Mouse (Mus musculus) heart, postnatal 0 days (tissue): ENCODE results near the gene Rnf150. TPM values are rescaled to one million over a fixed set of nuclear protein-coding genes. Genes with fewer than 3 reads are reported as not detected.
A peak's percentile ranks its signal among the peaks of the same experiment; 100 is the strongest.

Experiments used
- ATAC-seq: fragments of 200-750 bp; cut with Nextera tagmentation; 2 replicates; pipeline ENCODE4 v1.8.0; 2017; ENCODE audit warnings: low read depth, moderate number of reproducible peaks, moderate library complexity; ENCODE audit not compliant: insufficient read depth
- DNase-seq: peaks from one replicate; pipeline ENCODE4 v3.0.0-alpha.2; 2016; ENCODE audit warnings: low spot score
- H3K27ac ChIP-seq: fragments of 300-500 bp; sonication (generic); 2 replicates; pipeline ENCODE4 v1.5.1; 2014; ENCODE audit warnings: low read depth, mild to moderate bottlenecking
- H3K27me3 ChIP-seq: fragments of 300-500 bp; sonication (generic); 2 replicates; pipeline ENCODE4 v1.6.1; 2014; ENCODE audit warnings: low read length, mixed read lengths; ENCODE audit not compliant: control insufficient read depth, insufficient read depth
- H3K36me3 ChIP-seq: fragments of 300-500 bp; sonication (generic); replicated peaks from 2 replicates; pipeline ENCODE4 v1.6.1; 2014; ENCODE audit warnings: low read length, mixed read lengths; ENCODE audit not compliant: control insufficient read depth, insufficient read depth
- H3K4me1 ChIP-seq: fragments of 300-500 bp; sonication (generic); 2 replicates; pipeline ENCODE4 v1.6.1; 2014; ENCODE audit warnings: antibody characterized with exemption; ENCODE audit not compliant: control insufficient read depth, insufficient read depth
- H3K4me2 ChIP-seq: fragments of 300-500 bp; sonication (generic); 2 replicates; pipeline ENCODE4 v1.6.1; 2014; ENCODE audit warnings: low read depth, mild to moderate bottlenecking, low read length, moderate library complexity
- H3K4me3 ChIP-seq: fragments of 300-500 bp; sonication (generic); 2 replicates; pipeline ENCODE4 v1.5.1; 2014; ENCODE audit warnings: low read depth, low read length
- H3K9ac ChIP-seq: fragments of 300-500 bp; sonication (generic); replicated peaks from 2 replicates; pipeline ENCODE4 v1.6.1; 2014; ENCODE audit warnings: low read depth, low read length, mixed read lengths
- H3K9me3 ChIP-seq: fragments of 300-500 bp; sonication (generic); replicated peaks from 2 replicates; pipeline ENCODE4 v1.6.1; 2016; ENCODE audit warnings: low read length; ENCODE audit not compliant: control insufficient read depth
- CTCF ChIP-seq: IDR thresholded peaks from 2 replicates; pipeline ENCODE4 v1.5.1; 2016; ENCODE audit warnings: antibody characterized with exemption, control low read depth, low read depth
- EP300 ChIP-seq: IDR thresholded peaks from 2 replicates; pipeline ENCODE4 v1.6.1; 2016; ENCODE audit warnings: antibody characterized with exemption, low read depth
- WGBS: fragments of 180-500 bp; shearing (Covaris S2); extraction: QIAGEN DNeasy Blood & Tissue Kit; methylation state at CpG from one replicate; pipeline ENCODE4 v1.1.7; 2014; 5-methylcytosine and 5-hydroxymethylcytosine counted together
- polyA plus RNA-seq: library from polyadenylated mRNA; unstranded; fragments of >200 nt; fragmentation: Nextera tagmentation; extraction: Ambion mirVana; gene quantifications from 2 replicates; pipeline ENCODE4 v1.2.1, GENCODE M21; 2015
- total RNA-seq: library from RNA; depleted of rRNA; stranded (reverse); fragments of >200 nt; gene quantifications from 2 replicates; pipeline ENCODE4 v1.2.3, GENCODE M21; 2014; ENCODE audit warnings: low replicate concordance

The Rnf150 gene
- total and polyA plus RNA-seq, 2 experiments from 2014 or later = 0.75 to 3.5 TPM

GRCm38 (mm10) chr8:82871986-82872385 lies 8.8 kb downstream of the Rnf150 start:
- TF ChIP-seq EP300 (no peak), CTCF (no peak)
- Histone ChIP-seq H3K9ac (no peak overlapping the region), H3K27ac (no peak overlapping the region), H3K9me3 (no peaks in the 10 kb centered on the region), H3K27me3 (no peaks in the 10 kb centered on the region), H3K4me2 (no peak overlapping the region), H3K4me1 (peaks cover 20% of the 10 kb centered on the region), H3K36me3 (no peaks in the 10 kb centered on the region), H3K4me3 (no peak overlapping the region)
- DNase-seq = no peak
- ATAC-seq = no peak
- 73% methylated on average over 4 of the region's 4 CpGs for WGBS

- Histone ChIP-seq H3K27me3 (no peaks in the 10 kb centered on the region), H3K4me2 (no peak overlapping the region), H3K36me3 (no peaks in the 10 kb centered on the region), H3K4me3 (no peak overlapping the region), H3K27ac (no peak overlapping the region), H3K4me1 (peaks cover 24% of the 10 kb centered on the region), H3K9ac (no peak overlapping the region), H3K9me3 (no peaks in the 10 kb centered on the region)
- TF ChIP-seq CTCF = no peak
- TF ChIP-seq EP300 = no peak
- 75% methylated on average over 2 of the region's 2 CpGs for WGBS
- DNase-seq (no peak), ATAC-seq (no peak)
Measured at GRCm38 (mm10) chr8:82874102-82874501, 10.9 kb downstream of the Rnf150 start.

GRCm38 (mm10) chr8:82875135-82875534 lies 12.0 kb downstream of the Rnf150 start:
- H3K27me3 ChIP-seq = no peaks in the 10 kb centered on the region
- H3K9me3 ChIP-seq = no peaks in the 10 kb centered on the region
- ATAC-seq = peak; percentile 88
- H3K4me1 ChIP-seq = peaks cover 24% of the 10 kb centered on the region
- no peak overlapping the region for H3K4me3 ChIP-seq
- 18% methylated on average over 7 of the region's 7 CpGs for WGBS
- H3K9ac ChIP-seq = no peak overlapping the region
- TF ChIP-seq EP300 = no peak
- TF ChIP-seq CTCF = no peak
- peak overlapping the region; percentile 23 for H3K4me2 ChIP-seq
- DNase-seq = peak; percentile 69
- H3K27ac ChIP-seq = peak overlapping the region; percentile 15; the same call in 1 of the 2 replicates
- no peaks in the 10 kb centered on the region for H3K36me3 ChIP-seq

- 44% methylated on average over 4 of the region's 4 CpGs for WGBS
- Histone ChIP-seq H3K27me3 (no peaks in the 10 kb centered on the region), H3K9ac (no peak overlapping the region), H3K36me3 (no peaks in the 10 kb centered on the region), H3K4me1 (0 out of 2 replicates have a peak, but pooled peaks cover 7% of the 10 kb centered on the region), H3K4me3 (no peak overlapping the region), H3K9me3 (no peaks in the 10 kb centered on the region), H3K27ac (no peak overlapping the region), H3K4me2 (no peak overlapping the region)
- no peak for ATAC-seq
- DNase-seq = no peak
- TF ChIP-seq EP300 = no peak
- no peak for TF ChIP-seq CTCF
Measured at GRCm38 (mm10) chr8:82884480-82884879, 21.3 kb downstream of the Rnf150 start.

- TF ChIP-seq EP300 (no peak), CTCF (no peak)
- Histone ChIP-seq H3K4me1 (0 out of 2 replicates have a peak, but pooled peaks cover 7% of the 10 kb centered on the region), H3K27ac (peak overlapping the region; percentile 66), H3K36me3 (no peaks in the 10 kb centered on the region), H3K27me3 (no peaks in the 10 kb centered on the region), H3K4me3 (no peak overlapping the region), H3K4me2 (no peak overlapping the region), H3K9me3 (no peaks in the 10 kb centered on the region), H3K9ac (no peak overlapping the region)
- peak; percentile 49 for DNase-seq
- peak; percentile 79 for ATAC-seq
- 59% methylated on average over 4 of the region's 4 CpGs for WGBS
Measured at GRCm38 (mm10) chr8:82887234-82887633, 24.1 kb downstream of the Rnf150 start.

- DNase-seq (no peak), ATAC-seq (no peak)
- H3K27ac ChIP-seq = no peak overlapping the region
- 0 out of 2 replicates have a peak, but pooled peaks cover 7% of the 10 kb centered on the region for H3K4me1 ChIP-seq
- no peaks in the 10 kb centered on the region for H3K27me3 ChIP-seq
- no peaks in the 10 kb centered on the region for H3K36me3 ChIP-seq
- H3K4me2 ChIP-seq = no peak overlapping the region
- WGBS = 85% methylated on average over 10 of the region's 10 CpGs
- H3K4me3 ChIP-seq = no peak overlapping the region
- no peaks in the 10 kb centered on the region for H3K9me3 ChIP-seq
- H3K9ac ChIP-seq = no peak overlapping the region
- no peak for TF ChIP-seq EP300
- TF ChIP-seq CTCF = no peak
Measured at GRCm38 (mm10) chr8:82889062-82889720, 26.0 kb downstream of the Rnf150 start.
